ENCODE assay signal across 10 mouse cellular contexts in genomic region chr2:25864230-25864629, GRCm38 (mm10). TPM values are rescaled to one million over a fixed set of nuclear protein-coding genes. Genes with fewer than 3 reads are reported as not detected.
DNase-seq lines count a peak whose midpoint lies in the region; ATAC-seq and TF ChIP-seq lines count a peak whose summit lies in the region.
"Had no signal": no experiment of that assay in that cellular context is flagged by ENCODE, and none has a peak within 500 bp of the region (broad histone marks: within the 10 kb centered on the region; RNA-seq: fewer than 3 reads in every experiment).

No protein-coding gene starts in this region.

- ATAC-seq in heart, embryonic 15.5 days (replicated peaks; ENCODE audit: insufficient number of reproducible peaks, insufficient read depth, low FRiP score, low read depth), result no peak
- no peak for ATAC-seq in forebrain, postnatal 0 days
- ATAC-seq in midbrain, embryonic 13.5 days, result peak; percentile 29; the same call in 1 of the 2 replicates

- peak overlapping the region; percentile 80 for H3K4me2 ChIP-seq in heart, embryonic 15.5 days
- H3K4me2 ChIP-seq in forebrain, postnatal 0 days (ENCODE audit: low read depth), result peak overlapping the region; percentile 92
- peak overlapping the region; percentile 99 for H3K4me2 ChIP-seq in midbrain, embryonic 13.5 days (replicated peaks)

- no peaks in the 10 kb centered on the region for H3K9me3 ChIP-seq in heart, embryonic 15.5 days (replicated peaks)
- H3K9me3 ChIP-seq in forebrain, postnatal 0 days (ENCODE audit: low read length), result no peaks in the 10 kb centered on the region
- H3K9me3 ChIP-seq in midbrain, embryonic 13.5 days, result no peaks in the 10 kb centered on the region

- WGBS in heart, embryonic 15.5 days, result 6% methylated on average over 18 of the region's 18 CpGs
- WGBS in forebrain, postnatal 0 days, result 6% methylated on average over 18 of the region's 18 CpGs
- 5% methylated on average over 18 of the region's 18 CpGs for WGBS in midbrain, embryonic 13.5 days

- H3K9ac ChIP-seq in heart, embryonic 15.5 days, result no peak overlapping the region
- H3K9ac ChIP-seq in forebrain, postnatal 0 days, result no peak overlapping the region
- peak overlapping the region; percentile 71; the same call in 1 of the 2 replicates for H3K9ac ChIP-seq in midbrain, embryonic 13.5 days (replicated peaks)

- DNase-seq in heart, postnatal 4 days, result no peak
- peak; percentile 49 to 50 for DNase-seq in cerebellum, postnatal 14 days
- peak; percentile 2 for DNase-seq in forebrain, postnatal 0 days
- DNase-seq in layer of hippocampus, postnatal 14 days (ENCODE audit: low spot score in 2 of 2), result no peak
- DNase-seq in Muller cell, postnatal 12 days (ENCODE audit: inconsistent ontology term), result no peak
- DNase-seq in spleen, postnatal 36 days (ENCODE audit: low spot score in 2 of 2), result no peak

- H3K27me3 ChIP-seq in heart, embryonic 15.5 days, result peaks cover 64% of the 10 kb centered on the region
- 0 out of 2 replicates have a peak, but pooled peaks cover 8% of the 10 kb centered on the region for H3K27me3 ChIP-seq in forebrain, postnatal 0 days (ENCODE audit: insufficient read depth, low read length)
- H3K27me3 ChIP-seq in midbrain, embryonic 13.5 days, result peaks cover 33% of the 10 kb centered on the region

- H3K36me3 ChIP-seq in heart, embryonic 15.5 days, result no peaks in the 10 kb centered on the region
- no peaks in the 10 kb centered on the region for H3K36me3 ChIP-seq in forebrain, postnatal 0 days (ENCODE audit: insufficient read depth)
- no peaks in the 10 kb centered on the region for H3K36me3 ChIP-seq in midbrain, embryonic 13.5 days

- peaks cover 15% of the 10 kb centered on the region for H3K4me1 ChIP-seq in heart, embryonic 15.5 days (replicated peaks)
- H3K4me1 ChIP-seq in forebrain, postnatal 0 days (ENCODE audit: insufficient read depth), result 0 out of 2 replicates have a peak, but pooled peaks cover 5% of the 10 kb centered on the region
- H3K4me1 ChIP-seq in midbrain, embryonic 13.5 days (replicated peaks), result peaks cover 18% of the 10 kb centered on the region

- no peak overlapping the region for H3K27ac ChIP-seq in heart, embryonic 15.5 days
- no peak overlapping the region for H3K27ac ChIP-seq in forebrain, postnatal 0 days (ENCODE audit: low read depth, low read length)
- no peak overlapping the region for H3K27ac ChIP-seq in midbrain, embryonic 13.5 days

- peak overlapping the region; percentile 45 for H3K4me3 ChIP-seq in heart, embryonic 15.5 days
- H3K4me3 ChIP-seq in forebrain, postnatal 0 days (ENCODE audit: low read depth, low read length), result peak overlapping the region; percentile 45
- H3K4me3 ChIP-seq in midbrain, embryonic 13.5 days (replicated peaks), result peak overlapping the region; percentile 61

- TF ChIP-seq CTCF in forebrain, postnatal 0 days (IDR thresholded peaks at IDR 0.05; ENCODE audit: low read depth), result 0 out of 2 replicates have a peak, but pooled peaks have one; percentile 12

RNA-seq across cellular contexts. Expression of gene Kcnt1, which starts 0.7 kb away (rescaled TPM):
- polyA plus RNA-seq in heart, embryonic 15.5 days (2015; fragmentation: Nextera tagmentation; extraction: Ambion mirVana), result 0.57 TPM in 1 of 2 replicates, not detected in the other
- total RNA-seq in heart, postnatal 4 days (2021), result under 1 TPM; 0.32 to 0.52 TPM
- total RNA-seq in forebrain, postnatal 0 days (2014; rRNA removed), result 27.1 and 35.6 TPM in 2 replicates
- polyA plus RNA-seq in forebrain, postnatal 0 days (2015; fragmentation: Nextera tagmentation; extraction: Ambion mirVana), result 8.1 and 11.2 TPM in 2 replicates
- polyA plus RNA-seq in midbrain, embryonic 13.5 days (2015; fragmentation: Nextera tagmentation; extraction: Ambion mirVana), result 4.4 and 5.9 TPM in 2 replicates
- 10 to 100 TPM; 43.8 to 69.9 TPM for total RNA-seq in layer of hippocampus, postnatal 14 days (2021)

RNA-seq across cellular contexts. Expression of gene Sohlh1, which starts 17.2 kb away (rescaled TPM):
- not detected in 2 replicates for polyA plus RNA-seq in heart, embryonic 15.5 days (2015; fragmentation: Nextera tagmentation; extraction: Ambion mirVana)
- total RNA-seq in heart, postnatal 4 days (2021), result not detected
- total RNA-seq in forebrain, postnatal 0 days (2014; rRNA removed), result not detected in 2 replicates
- polyA plus RNA-seq in forebrain, postnatal 0 days (2015; fragmentation: Nextera tagmentation; extraction: Ambion mirVana), result not detected in 2 replicates
- not detected in 2 replicates for polyA plus RNA-seq in midbrain, embryonic 13.5 days (2015; fragmentation: Nextera tagmentation; extraction: Ambion mirVana)
- total RNA-seq in layer of hippocampus, postnatal 14 days (2021), result not detected
- total RNA-seq: heart, postnatal 36 days had no signal
- polyA plus RNA-seq: spleen, adult 2 months had no signal

RNA-seq across cellular contexts. Expression of gene Lcn9, which starts 41.3 kb away (rescaled TPM):
- polyA plus RNA-seq in heart, embryonic 15.5 days (2015; fragmentation: Nextera tagmentation; extraction: Ambion mirVana), result not detected in 2 replicates
- not detected for total RNA-seq in heart, postnatal 4 days (2021)
- total RNA-seq in forebrain, postnatal 0 days (2014; rRNA removed), result not detected in 2 replicates
- polyA plus RNA-seq in forebrain, postnatal 0 days (2015; fragmentation: Nextera tagmentation; extraction: Ambion mirVana), result not detected in 2 replicates
- polyA plus RNA-seq in midbrain, embryonic 13.5 days (2015; fragmentation: Nextera tagmentation; extraction: Ambion mirVana), result not detected in 2 replicates
- total RNA-seq in layer of hippocampus, postnatal 14 days (2021), result not detected
- total RNA-seq: heart, postnatal 36 days had no signal
- polyA plus RNA-seq: spleen, adult 2 months had no signal

RNA-seq across cellular contexts. Expression of gene Glt6d1, which starts 48.6 kb away (rescaled TPM):
- polyA plus RNA-seq in heart, embryonic 15.5 days (2015; fragmentation: Nextera tagmentation; extraction: Ambion mirVana), result not detected in 2 replicates
- not detected for total RNA-seq in heart, postnatal 4 days (2021)
- not detected in 2 replicates for total RNA-seq in forebrain, postnatal 0 days (2014; rRNA removed)
- polyA plus RNA-seq in forebrain, postnatal 0 days (2015; fragmentation: Nextera tagmentation; extraction: Ambion mirVana), result not detected in 2 replicates
- not detected in 2 replicates for polyA plus RNA-seq in midbrain, embryonic 13.5 days (2015; fragmentation: Nextera tagmentation; extraction: Ambion mirVana)
- total RNA-seq in layer of hippocampus, postnatal 14 days (2021), result not detected
- total RNA-seq: heart, postnatal 36 days had no signal
- polyA plus RNA-seq: spleen, adult 2 months had no signal

Comparison
In these comparisons a context has a peak if more than half of its experiments do, and no peak if none do; other contexts are left out.
1. DNase-seq: peak in cerebellum, postnatal 14 days (2 of 2) and forebrain, postnatal 0 days (single experiment); none in heart, postnatal 4 days (single experiment), layer of hippocampus, postnatal 14 days (0 of 2), Muller cell, postnatal 12 days (single experiment) and spleen, postnatal 36 days (0 of 2).
2. RNA of gene Kcnt1, which starts 0.7 kb away (total RNA-seq): 43.8 to 69.9 TPM in layer of hippocampus, postnatal 14 days and 27.1 to 35.6 TPM in forebrain, postnatal 0 days; 0.32 to 0.52 TPM in heart, postnatal 4 days; every median in the first group is over 10 times any median in the second.
3. Peak in every context shown above with its lines, with median percentiles within 50 percentile points of each other: H3K4me2 ChIP-seq and H3K4me3 ChIP-seq.